Mouse (Mus musculus): Measurements from ENCODE around the gene Ifitm6.
A peak's percentile ranks its signal among the peaks of the same experiment; 100 is the strongest.
"Not testable (repeated sequence)": the region's sequence is repeated elsewhere in the genome, so short reads cannot be mapped to it uniquely, and the experiment has no call there.

The Ifitm6 gene

GRCm38 (mm10) chr7:141008938-141009660 is 8.6 kb downstream of the Ifitm6 start:
- peak; percentile 81 for DNase-seq (ENCODE audit: low read depth, low spot score)

- no peak for DNase-seq (ENCODE audit: low read depth, low spot score)
Measured at GRCm38 (mm10) chr7:141008312-141008761, 9.4 kb downstream of the Ifitm6 start.

- no peak for DNase-seq (ENCODE audit: low read depth, low spot score)
Measured at GRCm38 (mm10) chr7:141006914-141007313, 10.8 kb downstream of the Ifitm6 start.

- DNase-seq (ENCODE audit: low read depth, low spot score), result no peak
Measured at GRCm38 (mm10) chr7:141006446-141006845, 11.3 kb downstream of the Ifitm6 start.

- no peak for DNase-seq (ENCODE audit: low read depth, low spot score)
Measured at GRCm38 (mm10) chr7:141003248-141004010, 14.3 kb downstream of the Ifitm6 start.

GRCm38 (mm10) chr7:141000881-141001708 is 16.6 kb downstream of the Ifitm6 start:
- DNase-seq (ENCODE audit: low read depth, low spot score), result peak; percentile 95

GRCm38 (mm10) chr7:140998853-140999700 is 18.6 kb downstream of the Ifitm6 start:
- peak; percentile 92 for DNase-seq (ENCODE audit: low read depth, low spot score)

- peak; percentile 80 for DNase-seq (ENCODE audit: low read depth, low spot score)
Measured at GRCm38 (mm10) chr7:140997817-140998216, 19.9 kb downstream of the Ifitm6 start.

GRCm38 (mm10) chr7:140991117-140991689 is 26.5 kb downstream of the Ifitm6 start:
- DNase-seq (ENCODE audit: low read depth, low spot score), result no peak

- no peak for DNase-seq (ENCODE audit: low read depth, low spot score)
Measured at GRCm38 (mm10) chr7:140990622-140991021, 27.1 kb downstream of the Ifitm6 start.

GRCm38 (mm10) chr7:140990185-140990584 is 27.5 kb downstream of the Ifitm6 start:
- no peak for DNase-seq (ENCODE audit: low read depth, low spot score)

GRCm38 (mm10) chr7:140989022-140989421 is 28.7 kb downstream of the Ifitm6 start:
- DNase-seq (ENCODE audit: low read depth, low spot score), result no peak

- peak; percentile 86 for DNase-seq (ENCODE audit: low read depth, low spot score)
Measured at GRCm38 (mm10) chr7:140987182-140988138, 30.3 kb downstream of the Ifitm6 start.

GRCm38 (mm10) chr7:140982971-140983370 is 34.8 kb downstream of the Ifitm6 start:
- DNase-seq (ENCODE audit: low read depth, low spot score), result no peak

GRCm38 (mm10) chr7:140981704-140982103 is 36.0 kb downstream of the Ifitm6 start:
- no peak for DNase-seq (ENCODE audit: low read depth, low spot score)

GRCm38 (mm10) chr7:140976720-140977119 is 41.0 kb downstream of the Ifitm6 start:
- DNase-seq (ENCODE audit: low read depth, low spot score), result not testable (repeated sequence)

- DNase-seq (ENCODE audit: low read depth, low spot score), result no peak
Measured at GRCm38 (mm10) chr7:140975465-140975864, 42.3 kb downstream of the Ifitm6 start.

- DNase-seq (ENCODE audit: low read depth, low spot score), result no peak
Measured at GRCm38 (mm10) chr7:140974940-140975339, 42.8 kb downstream of the Ifitm6 start.

- no peak for DNase-seq (ENCODE audit: low read depth, low spot score)
Measured at GRCm38 (mm10) chr7:140973396-140974165, 44.1 kb downstream of the Ifitm6 start.
